Comparison of ENCODE assay signal across 23 mouse cellular contexts in genomic region chr8:46419402-46419801, GRCm38 (mm10). TPM values are rescaled to one million over a fixed set of nuclear protein-coding genes. Genes with fewer than 3 reads are reported as not detected.
DNase-seq lines count a peak whose midpoint lies in the region; ATAC-seq and TF ChIP-seq lines count a peak whose summit lies in the region.
"Had no signal": no experiment of that assay in that cellular context is flagged by ENCODE, and none has a peak within 500 bp of the region (broad histone marks: within the 10 kb centered on the region; RNA-seq: fewer than 3 reads in every experiment).

No protein-coding gene starts in this region.

- peak; percentile 28 for DNase-seq in heart, adult 11 months
- no peak for DNase-seq in heart, adult 18-20 months
- peak; percentile 59 for DNase-seq in gonadal fat pad, adult 2 months (ENCODE audit: low read depth)
- no peak for DNase-seq in gastrocnemius, adult 2 months
- DNase-seq in gastrocnemius, adult 8-10 months (ENCODE audit: low spot score in 2 of 2), result no peak
- DNase-seq: adrenal gland, adult 8-10 months; adrenal gland, postnatal 25 days; cerebellum, adult 18-20 months; cerebellum, adult 9-10 months; cerebellum, postnatal 14 days; gastrocnemius, postnatal 14 days; heart, postnatal 10 days; heart, postnatal 36 days; kidney, adult 11 months had no signal

- ATAC-seq in megakaryocyte, adult 5-6 weeks (ENCODE audit: poor library complexity, severe bottlenecking), result peak; percentile 76
- ATAC-seq: activated CD4-positive, CD25-positive, alpha-beta regulatory T cell, adult 4 months; forebrain, embryonic 15.5 days; hindbrain, postnatal 0 days; inflammation-experienced regulatory T-cells, adult 6 months had no signal

- H3K4me3 ChIP-seq in gastrocnemius, adult 2 months, result no peak overlapping the region
- H3K4me3 ChIP-seq: forebrain, embryonic 12.5 days; forebrain, embryonic 15.5 days; heart, embryonic 12.5 days; heart, embryonic 15.5 days had no signal

- no peak for TF ChIP-seq CTCF in gastrocnemius, adult 2 months (IDR thresholded peaks at IDR 0.05)

- H3K27ac ChIP-seq in gastrocnemius, adult 2 months, result no peak overlapping the region
- H3K27ac ChIP-seq: forebrain, embryonic 12.5 days; forebrain, embryonic 15.5 days; heart, embryonic 15.5 days; hindbrain, embryonic 14.5 days; hindbrain, postnatal 0 days had no signal

- intact Hi-C loops in gastrocnemius, adult 2 months (cut with DNase I), result no loop called here

RNA-seq across cellular contexts. Expression of gene Acsl1, which starts 51.4 kb away (rescaled TPM):
- 100 to 1,000 TPM; 940 to 953 TPM for total RNA-seq in heart, adult 18-20 months (2021)
- 276 and 284 TPM in 2 replicates for polyA plus RNA-seq in gonadal fat pad, adult 2 months (2012; rRNA removed)
- 51.0 and 67.3 TPM in 2 replicates for total RNA-seq in megakaryocyte, adult 5-6 weeks (2015)
- 97.1 and 125 TPM in 2 replicates for total RNA-seq in megakaryocyte, adult 5-6 weeks (2017)
- total RNA-seq in gastrocnemius, adult 2 months (2021), result 100 to 1,000 TPM; 224 to 367 TPM
- total RNA-seq in gastrocnemius, adult 8-10 months (2022), result 100 to 1,000 TPM; 225 to 268 (median 235) TPM

Comparison
In these comparisons a context has a peak if more than half of its experiments do, and no peak if none do; other contexts are left out.
1. DNase-seq: peak in heart, adult 11 months (single experiment) and gonadal fat pad, adult 2 months (single experiment); none in heart, adult 18-20 months (0 of 2), gastrocnemius, adult 2 months (single experiment) and gastrocnemius, adult 8-10 months (0 of 2).